Mouse (Mus musculus) T-helper 17 cell (primary cell): Measurements from ENCODE around the gene Ppp2r5c.

ENCODE experiments used
- in situ Hi-C, 2 experiments: fragments of 300-600 bp; cut with MboI, MseI; formaldehyde crosslinking; loops; 1 replicate in 1 of 2; 2 replicates in 1 of 2; pipeline ENCODE4 v1.15.1; 2025; ENCODE audit warnings: high pct_unique_total_duplicates in 2 of 2

The Ppp2r5c gene

DNA sequence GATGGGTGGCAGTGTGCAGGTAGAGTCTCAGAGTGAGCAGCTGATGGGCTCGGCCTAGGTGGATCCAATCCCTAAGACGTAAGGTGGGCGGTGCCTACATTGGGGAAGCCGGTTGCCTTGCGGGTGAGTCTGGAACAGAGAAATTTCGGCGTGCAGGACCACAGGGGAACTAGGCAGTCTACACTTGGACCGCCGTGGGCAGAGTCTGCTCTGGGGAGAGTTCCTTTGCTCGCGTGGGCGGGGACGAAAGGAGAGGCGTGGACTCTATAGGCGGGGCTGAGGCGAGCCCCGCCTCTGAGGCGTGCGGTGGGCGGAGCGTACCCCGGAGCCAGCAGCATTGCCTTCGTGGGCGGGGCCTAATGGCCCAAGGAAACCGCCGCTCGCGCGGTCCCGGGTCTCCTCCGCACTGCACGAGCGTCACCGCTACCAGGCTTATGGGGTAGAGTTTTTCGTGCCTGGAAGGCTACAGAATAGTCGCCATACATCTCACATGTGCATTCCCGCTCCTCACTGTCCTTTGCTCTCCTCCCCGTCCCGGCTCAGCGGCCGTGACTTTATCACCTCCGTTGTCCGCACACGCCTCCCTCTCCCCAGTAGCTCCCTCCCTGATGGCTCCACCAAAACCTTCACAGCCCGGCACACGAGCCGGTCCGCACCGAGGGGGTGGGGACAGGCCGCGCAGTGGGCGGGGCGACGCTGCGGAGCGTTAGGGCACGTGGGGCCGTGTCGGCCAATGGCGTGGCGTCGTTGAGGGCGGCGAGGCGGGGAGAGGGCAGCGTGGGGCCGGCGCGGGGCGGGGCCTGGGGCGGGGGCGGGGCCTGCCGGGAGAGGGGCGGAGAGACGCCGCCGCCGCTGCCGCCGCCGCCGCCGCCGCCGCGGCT lies at the start of gene Ppp2r5c:
Ppp2r5c (plus strand) TSS at position 831 of the 881 bp plus-strand sequence.
- in situ Hi-C loops: no loop called here

DNA sequence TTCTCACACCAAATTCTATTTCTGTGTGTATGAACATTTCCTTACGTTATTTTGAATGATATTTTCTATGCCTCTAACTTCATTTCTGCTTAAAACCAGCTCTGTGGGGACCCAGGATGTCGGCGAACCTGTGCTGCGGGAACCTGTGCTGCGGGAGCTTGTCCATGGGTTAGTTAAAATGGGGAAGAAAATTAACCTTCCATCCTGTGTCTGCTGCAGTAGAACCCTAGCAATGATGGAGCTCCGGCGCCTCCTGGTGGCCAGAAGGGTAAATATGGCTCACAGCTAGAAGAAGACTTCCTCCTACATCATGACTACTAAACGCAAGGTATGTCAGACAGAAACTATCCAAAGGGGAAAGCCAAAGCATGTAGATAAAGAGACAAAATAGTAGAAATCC lies 48.6 kb upstream of the Ppp2r5c start:
- in situ Hi-C loops: loop anchor here in 1 of 2 experiments (25.0 kb wide), 1 partner anchor 961 kb away; no protein-coding TSS in a partner anchor

DNA sequence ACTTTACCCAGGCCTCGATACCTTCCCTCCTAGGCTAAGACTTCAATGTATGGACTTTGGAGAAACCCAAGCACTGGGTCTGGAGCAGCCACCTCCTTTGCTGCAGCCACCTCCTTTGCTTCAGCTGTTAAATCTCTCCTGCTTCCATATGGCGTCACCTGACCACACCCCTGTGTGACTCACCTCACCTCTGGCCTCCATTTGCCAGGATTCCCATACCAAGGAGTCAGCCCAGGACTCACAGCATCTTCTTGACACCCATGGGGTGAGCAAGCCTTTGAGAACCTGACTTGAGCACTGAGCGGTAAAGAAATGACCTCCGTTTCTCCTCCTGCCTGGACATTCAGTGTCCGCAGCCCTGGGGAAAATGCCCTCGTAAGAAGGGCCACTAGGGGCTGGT lies 47.8 kb upstream of the Ppp2r5c start:
- in situ Hi-C loops: loop anchor here in 1 of 2 experiments (25.0 kb wide), 1 partner anchor 962 kb away; no protein-coding TSS in a partner anchor

DNA sequence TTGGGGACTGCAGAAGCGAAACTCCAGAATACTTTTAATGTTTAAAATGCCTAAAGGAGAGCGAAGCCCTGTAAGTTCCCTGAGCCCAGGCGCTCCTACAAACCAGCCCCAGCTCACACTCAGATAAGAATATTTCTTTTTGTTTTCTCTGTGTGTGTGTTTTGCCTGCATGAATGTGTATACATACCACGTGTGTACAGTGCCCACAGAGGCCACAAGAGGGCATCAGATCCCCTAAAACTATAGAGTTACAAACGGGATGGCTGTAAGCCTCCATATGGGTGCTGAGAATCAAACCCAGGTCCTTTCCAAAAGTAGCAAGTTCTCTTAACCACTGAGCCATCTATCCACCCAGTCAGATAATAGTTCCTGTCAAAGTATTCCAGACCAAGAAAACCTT lies 46.0 kb upstream of the Ppp2r5c start:
- in situ Hi-C loops: no loop called here

DNA sequence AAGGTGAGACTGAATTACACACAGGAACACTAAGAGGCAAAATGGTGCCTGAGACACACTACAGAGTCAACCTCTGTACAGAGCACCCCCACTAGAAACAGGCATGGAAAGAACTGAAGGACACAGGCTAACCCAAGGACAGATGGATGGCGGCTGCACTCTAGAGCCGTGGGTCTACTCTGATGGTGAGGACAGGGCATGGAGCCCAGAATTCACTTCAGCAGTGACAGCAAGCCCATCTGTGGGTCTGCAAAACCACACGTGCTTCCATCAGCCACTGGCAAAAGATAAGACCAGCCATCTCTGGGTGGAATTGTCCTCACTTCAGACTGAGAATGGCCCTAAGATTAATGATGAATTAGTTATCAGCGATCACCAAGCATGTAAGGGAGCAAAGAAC lies 45.0 kb upstream of the Ppp2r5c start:
- in situ Hi-C loops: no loop called here

DNA sequence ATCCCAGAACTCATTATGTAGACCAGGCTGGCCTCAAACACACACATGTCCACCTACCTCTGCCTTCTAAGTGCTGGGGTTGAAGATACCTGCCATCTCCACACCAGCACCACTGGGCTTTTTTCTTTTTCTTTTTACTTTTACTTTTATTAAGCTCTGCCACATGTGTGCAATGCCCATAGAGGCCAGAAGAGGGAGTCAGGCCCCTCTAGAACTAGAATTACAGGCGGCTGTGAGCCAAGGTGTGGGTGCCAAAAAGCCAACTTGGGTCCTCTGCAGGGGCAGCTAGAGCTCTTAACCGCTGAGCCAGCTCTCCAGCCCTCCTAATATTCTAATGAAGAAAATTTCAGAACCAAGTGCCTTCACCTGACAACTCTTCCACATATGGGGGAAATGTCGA lies 30.7 kb upstream of the Ppp2r5c start:
- in situ Hi-C loops: loop anchor here in 1 of 2 experiments (10.0 kb wide), 1 partner anchor 259 kb away; no protein-coding TSS in a partner anchor

DNA sequence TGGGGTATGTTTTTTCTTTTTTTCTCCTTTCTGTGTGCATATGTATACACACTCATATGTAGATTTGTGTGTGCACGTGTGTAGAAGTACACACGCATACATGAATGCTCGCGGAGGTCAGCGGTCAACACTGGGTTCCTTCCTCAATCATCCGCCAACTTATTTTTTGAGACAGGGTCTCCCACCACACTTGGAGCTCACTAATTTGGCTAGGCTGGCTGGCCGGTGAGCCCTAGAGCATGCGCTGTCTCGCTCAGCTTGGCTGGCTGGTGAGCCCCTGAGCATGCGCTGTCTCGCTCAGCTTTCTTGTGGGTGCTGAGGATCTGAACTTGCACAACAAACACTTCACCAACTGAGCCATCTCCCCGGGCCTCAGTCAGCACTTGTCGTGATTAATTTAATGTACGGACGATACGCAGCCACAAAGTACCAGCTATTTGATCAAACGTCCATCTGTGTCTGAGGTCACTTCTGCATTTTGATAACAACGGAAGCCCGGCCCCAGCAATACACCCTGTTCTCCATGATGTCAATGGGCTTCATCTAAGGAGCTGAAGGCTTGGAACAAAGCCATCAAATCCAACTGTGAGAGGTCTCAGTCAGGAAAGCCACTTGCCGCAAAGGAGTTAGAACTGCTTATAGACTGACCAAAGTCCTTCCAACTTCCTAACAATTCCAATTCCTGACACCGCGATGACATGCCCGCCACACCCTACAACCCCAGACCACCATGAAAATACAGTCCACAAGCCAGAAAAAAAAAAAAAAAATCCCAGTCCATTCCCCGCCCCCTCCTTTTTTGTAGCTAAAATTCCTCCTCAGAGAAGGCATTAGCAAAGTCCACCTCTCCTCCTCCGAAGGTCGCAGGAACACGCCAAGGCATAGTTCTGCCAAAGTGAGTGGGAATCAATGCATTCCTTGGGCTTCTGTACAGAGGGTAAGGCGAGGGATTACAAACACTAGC lies 29.6 kb upstream of the Ppp2r5c start:
- in situ Hi-C loops: loop anchor here in 1 of 2 experiments (10.0 kb wide), 1 partner anchor 257 kb away; no protein-coding TSS in a partner anchor

DNA sequence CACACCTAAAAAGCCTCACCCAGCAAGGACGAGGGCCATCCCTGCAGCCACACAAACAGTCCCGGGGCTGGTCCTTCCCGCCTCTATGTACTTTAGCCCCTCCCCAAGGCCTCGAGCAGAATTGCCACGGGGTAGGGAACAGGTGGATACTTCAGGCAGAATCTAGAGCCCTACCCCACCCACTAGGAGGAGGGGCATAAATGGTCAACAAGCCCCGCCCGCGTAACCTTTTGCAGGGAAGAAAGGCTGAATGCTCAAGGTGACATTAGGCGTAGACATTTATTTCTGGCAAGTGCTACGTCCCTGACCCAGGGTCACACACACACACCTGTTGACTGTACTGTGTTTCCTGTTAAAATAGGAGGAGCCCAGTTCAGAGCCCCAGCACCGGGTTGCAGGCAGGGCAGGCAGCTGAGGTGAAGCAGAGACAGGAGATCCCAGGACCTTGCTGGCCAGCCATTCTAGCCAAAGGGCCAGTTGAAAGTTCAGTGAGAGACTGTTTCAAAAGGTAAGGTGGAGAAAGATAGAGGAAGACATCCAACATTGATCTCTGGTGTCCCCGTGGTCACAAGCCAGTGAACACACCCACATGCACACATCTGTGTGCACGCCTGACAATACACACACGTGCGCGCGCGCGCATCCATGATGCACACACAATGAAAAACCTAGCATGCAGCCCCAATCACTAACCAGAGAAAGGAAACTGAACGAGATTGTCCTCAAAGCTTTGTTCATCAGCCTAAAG lies 28.8 kb upstream of the Ppp2r5c start:
- in situ Hi-C loops: loop anchor here in 1 of 2 experiments (10.0 kb wide), 1 partner anchor 257 kb away; no protein-coding TSS in a partner anchor

DNA sequence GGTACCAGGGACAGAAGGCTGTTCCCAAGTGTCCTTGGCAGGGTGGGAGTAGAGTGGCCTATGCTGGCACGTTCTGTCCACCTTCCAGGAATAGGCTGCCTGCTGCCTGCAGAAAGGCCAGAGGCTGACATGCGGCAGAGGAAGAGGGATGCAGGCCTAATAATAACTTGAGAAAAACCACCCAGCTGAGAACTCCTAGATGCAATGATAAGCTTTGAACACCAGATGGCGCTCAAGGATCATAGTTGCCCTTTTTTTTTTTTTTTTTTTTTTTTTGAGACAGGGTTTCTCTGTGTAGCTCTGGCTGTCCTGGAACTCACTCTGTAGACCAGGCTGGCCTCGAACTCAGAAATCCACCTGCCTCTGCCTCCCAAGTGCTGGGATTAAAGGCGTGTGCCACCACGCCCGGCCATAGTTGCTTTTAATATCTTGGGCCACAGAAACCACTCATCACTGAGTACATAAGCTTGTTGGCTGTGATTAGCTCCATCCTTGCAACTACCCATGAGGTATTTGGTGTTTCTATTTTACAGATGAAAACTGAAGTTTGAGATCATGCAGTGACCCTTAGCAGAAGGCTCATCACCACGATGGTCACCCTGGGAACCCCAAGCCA lies 28.1 kb upstream of the Ppp2r5c start:
- in situ Hi-C loops: loop anchor here in 1 of 2 experiments (10.0 kb wide), 1 partner anchor 256 kb away; no protein-coding TSS in a partner anchor

DNA sequence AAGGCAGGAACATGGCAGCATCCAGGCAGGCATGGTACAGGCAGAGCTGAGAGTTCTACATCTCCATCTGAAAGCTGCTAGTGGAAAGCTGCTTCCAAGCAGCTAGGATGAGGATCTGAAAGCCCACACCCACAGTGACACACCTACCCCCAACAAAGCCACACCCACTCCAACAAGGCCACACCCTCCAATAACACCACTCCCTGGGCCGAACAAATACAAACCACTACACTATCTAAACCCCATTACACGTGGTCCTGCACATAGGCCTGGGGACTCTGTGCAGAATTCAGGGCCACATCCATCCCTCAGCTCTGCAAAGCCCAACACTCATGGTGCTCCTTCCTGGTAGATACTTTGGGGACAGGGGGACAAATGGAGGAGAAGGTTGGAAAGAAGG lies 27.0 kb upstream of the Ppp2r5c start:
- in situ Hi-C loops: loop anchor here (5.0 to 10.0 kb wide), 4 partner anchors 247 to 422 kb away; partner anchors contain the start of gene Mok (in 1 of the 2)

DNA sequence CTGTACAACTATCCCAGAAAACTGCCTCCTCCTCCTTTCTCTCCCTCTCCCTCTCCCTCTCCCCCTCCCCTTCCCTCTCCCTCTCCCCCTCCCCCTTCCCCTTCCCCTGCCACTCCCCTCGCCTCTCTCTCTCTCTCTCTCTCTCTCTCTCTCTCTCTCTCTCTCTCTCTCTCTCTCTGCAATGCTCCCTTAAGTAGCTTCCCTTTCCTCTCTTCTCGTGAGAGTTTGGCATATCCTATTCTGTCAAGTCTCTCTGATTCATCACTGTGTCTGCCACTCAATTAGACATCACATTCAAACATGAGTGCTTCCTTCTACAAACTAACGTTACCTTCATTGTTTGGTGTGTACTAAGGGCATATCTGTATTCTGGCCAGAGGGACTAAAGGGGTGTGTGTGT lies 25.6 kb upstream of the Ppp2r5c start:
- in situ Hi-C loops: loop anchor here (5.0 kb wide), 3 partner anchors 246 to 421 kb away; partner anchors contain the start of gene Mok (in 1 of the 2)

DNA sequence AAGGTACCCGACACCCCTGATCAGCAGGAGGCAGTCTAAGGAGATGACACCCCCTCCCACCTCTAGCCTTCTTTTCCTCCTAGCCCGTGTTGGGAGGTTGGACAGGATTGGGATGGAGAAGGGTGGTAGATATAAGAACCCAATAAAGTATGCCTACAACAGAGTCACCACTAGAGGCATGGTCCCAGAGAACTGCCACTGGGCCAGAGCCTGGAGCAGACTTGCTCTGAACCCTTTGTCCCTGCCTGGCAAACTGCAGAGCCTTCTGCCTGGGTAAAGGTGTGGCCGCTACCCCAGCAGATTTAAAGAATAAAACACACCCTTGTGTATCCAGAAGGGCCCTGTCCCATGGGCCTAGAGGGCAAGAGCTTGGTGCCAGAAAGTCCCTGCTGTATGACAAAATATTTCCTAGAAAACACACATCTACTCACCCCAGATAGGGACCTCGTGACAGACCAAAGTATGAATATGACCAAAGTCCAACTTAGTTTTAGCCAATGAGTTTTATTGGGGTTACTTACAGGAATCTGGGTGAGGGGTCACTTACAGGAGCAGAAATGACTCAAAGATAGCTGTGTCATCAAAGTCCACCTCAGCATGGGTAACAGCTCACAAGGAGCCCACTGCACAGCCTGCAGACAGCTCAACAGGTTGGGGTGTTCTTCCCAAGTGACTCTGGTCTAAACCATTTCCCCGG lies 22.8 kb upstream of the Ppp2r5c start:
- in situ Hi-C loops: loop anchor here (5.0 kb wide), 3 partner anchors 243 to 418 kb away; partner anchors contain the start of gene Mok (in 1 of the 2)

DNA sequence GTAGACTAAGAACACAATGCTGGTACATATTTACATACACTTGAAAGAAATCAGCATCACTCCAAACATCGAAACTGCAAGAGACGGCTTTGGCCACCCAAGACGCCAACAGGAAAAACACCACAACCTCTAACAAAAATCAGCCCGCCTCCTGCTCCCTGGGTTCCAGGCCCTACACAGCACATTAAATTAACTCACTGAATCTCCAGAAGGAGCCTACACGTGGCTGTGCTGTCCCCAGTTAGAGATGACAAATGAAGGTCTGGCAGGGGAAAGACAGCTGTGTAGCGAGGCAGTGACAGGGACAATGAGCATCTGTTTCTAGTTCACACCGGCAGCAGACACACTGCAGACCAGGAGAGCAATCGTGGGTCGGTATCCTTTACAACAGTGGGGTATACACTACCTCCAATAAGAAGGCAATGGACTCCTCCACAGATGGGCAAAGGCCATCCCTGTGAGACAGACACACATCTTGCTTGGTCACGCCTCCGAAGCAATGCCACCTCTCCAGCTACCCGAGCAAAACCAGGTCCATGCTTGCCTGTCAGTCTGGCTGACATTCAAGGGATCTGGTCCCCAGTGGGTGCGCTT lies 20.4 kb upstream of the Ppp2r5c start:
- in situ Hi-C loops: no loop called here

DNA sequence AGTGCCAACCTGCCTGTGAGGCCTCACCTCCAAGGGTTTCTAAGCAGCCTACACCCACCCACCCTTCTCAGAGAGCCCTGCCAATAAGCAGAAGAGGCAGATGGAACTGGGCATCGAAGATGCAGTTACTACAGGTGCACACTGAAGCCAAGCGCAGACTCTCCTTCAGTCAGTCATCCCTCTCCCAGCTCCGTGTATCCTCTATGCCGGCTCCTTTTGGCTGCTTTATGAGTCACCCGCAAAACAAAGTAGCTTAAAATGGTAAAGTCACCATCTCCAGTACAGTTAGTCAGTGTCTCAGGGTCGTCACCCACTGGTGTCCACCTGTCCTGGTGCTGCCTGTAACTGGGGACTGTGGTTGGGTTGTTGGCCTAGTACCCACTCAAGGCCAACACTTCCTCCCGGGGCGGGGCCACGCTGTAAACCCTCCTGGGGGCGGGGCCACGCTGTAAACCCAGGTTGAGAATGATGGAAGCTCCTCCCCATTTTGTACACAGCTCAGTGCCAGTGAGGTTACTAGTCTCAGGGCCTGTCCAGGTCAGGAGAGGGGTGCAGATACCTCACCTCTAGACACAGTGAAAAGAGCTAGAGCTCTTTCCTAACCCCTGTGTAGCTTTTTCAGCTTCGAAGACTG lies 17.5 kb upstream of the Ppp2r5c start:
- in situ Hi-C loops: no loop called here

DNA sequence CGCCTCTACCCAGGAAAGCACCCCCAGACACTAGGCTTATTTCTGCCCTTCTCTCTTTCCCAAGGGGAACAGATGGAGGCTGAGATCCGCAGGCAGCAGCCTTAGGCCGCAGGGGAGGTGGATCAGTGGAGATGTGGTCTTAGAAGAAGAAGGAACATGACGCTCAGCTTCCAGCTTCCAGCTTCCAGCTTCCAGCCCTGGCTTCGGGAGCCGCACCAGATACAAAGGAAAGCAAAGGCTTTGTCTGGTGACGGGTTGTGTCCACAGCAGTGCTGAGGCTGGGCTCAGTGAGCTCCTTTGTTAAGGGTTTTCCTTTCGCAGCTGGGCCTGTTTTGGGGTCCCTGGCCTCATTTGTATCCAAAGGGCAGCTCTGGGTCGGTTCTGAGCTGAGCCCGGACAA lies 16.9 kb upstream of the Ppp2r5c start:
- in situ Hi-C loops: no loop called here

DNA sequence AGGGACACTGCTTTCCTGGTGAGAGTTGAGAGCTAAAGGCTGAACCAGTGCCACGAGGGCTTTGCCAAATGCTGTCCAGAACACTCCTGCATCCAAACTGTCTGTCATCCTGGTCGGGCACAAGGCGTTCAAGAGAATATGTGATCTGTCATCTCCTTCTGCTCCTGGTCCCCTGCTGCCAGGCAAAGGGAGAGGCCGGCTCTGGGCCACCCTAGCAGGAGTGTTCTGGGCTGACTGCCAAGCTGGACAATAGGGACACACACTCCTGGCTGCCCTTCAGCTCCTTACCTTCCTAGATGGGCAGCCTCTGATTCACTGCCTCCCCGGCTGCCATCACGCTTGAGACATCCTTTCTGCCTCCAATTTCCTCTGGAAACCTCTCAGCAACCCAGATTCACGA lies 15.1 kb upstream of the Ppp2r5c start:
- in situ Hi-C loops: no loop called here

DNA sequence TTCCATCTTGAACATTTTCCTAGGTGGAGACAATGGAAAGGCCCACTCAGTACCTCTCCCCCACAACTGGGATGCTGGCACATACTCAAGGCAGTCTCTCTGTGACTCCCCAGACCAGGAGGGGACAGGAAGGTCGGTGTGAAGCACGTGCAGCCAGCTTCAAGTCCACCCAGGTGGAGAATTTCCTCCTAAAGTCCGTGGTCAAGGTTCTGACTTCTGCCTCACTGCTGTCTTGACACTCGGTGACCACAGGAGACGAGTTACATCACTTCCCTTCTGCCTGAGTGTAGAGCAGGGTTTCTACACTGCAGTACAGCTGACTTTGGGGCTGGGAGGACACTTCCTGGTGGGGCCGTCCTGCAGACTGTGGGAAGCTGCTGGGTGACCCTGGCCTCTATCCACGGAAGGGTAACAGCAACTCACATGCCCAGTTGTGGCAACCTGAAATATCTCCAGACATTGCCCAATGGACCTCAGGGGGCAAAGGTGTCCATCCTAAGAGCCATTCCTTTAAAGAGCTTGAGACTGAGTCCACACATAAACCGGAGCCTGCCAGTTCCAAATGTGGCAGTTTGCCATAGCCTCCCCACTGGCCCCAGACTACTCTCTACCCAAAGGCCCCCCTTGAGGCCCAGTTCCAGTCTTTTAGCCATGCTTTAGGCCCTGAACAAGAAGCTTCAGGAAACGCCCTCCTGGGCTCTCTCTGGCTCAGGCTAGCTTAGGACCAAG lies 10.1 kb upstream of the Ppp2r5c start:
- in situ Hi-C loops: no loop called here

DNA sequence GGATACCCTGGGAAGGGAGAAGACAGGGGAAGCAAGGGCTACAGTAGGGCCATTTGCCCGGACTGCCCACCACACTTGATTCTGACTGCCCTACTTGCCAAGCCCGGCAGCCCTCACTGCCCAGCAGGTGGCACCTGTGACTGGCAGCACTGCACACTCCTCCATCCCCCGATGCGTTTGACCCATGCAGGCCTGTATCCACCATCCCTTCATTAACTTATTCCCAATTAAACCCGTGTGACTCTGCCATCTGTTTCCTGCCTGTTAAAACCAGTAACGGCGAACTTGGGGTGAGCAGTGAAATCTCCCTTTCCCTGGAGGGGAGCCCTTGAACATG lies 9.6 kb upstream of the Ppp2r5c start:
- in situ Hi-C loops: no loop called here
